Mouse (Mus musculus): ENCODE results near the gene Zfp541. TPM values are rescaled to one million over a fixed set of nuclear protein-coding genes. Genes with fewer than 3 reads are reported as not detected.
A peak's percentile ranks its signal among the peaks of the same experiment; 100 is the strongest.

Gene Zfp541
- total RNA-seq, 2 experiments from 2014 or later, result not detected

DNA sequence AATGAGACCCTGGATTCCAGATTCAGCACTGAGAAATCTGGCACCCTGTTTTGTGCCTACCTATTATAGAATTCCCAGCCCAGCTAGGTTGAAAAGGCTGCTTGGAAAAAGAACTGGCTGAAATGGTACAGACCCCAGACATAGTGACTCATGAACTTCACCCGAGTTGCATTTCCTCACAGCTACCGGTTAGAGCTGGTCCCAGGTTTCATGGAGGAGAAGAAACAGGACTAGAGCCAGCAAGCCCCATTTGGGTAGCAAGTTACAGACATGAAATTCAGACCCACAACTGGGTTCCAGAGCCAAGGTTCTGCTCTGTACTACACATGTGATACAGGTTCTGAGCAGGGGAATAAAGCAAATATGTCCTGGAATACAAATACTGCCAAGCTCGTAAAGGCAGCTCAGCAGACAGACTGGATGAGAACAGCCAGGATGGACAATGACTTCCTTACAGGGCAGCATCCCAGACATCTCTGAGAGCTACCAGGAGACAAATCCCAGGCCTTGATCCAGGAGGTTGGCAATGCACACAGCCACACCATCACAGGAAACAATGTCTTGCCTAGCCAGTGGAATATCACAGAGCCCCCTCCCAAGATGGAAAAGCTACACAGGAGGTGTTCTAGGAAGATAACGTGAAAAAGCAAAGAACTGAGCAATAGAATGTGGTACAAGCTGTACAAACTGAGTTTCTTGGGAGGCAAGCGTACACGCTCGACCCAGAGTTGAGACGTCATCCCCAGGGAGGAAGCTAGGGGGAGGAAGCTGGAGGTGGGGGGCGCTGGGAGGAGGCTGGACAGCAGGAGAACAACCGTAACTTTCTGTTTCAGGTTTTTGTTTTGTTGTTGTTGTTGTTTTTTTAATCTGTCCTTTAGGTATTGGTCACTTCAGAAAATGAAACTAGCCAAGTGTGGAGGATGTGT is 18.5 kb upstream of the Zfp541 start:
- no peak for ATAC-seq (replicated peaks; ENCODE audit: low FRiP score, poor library complexity, severe bottlenecking)

DNA sequence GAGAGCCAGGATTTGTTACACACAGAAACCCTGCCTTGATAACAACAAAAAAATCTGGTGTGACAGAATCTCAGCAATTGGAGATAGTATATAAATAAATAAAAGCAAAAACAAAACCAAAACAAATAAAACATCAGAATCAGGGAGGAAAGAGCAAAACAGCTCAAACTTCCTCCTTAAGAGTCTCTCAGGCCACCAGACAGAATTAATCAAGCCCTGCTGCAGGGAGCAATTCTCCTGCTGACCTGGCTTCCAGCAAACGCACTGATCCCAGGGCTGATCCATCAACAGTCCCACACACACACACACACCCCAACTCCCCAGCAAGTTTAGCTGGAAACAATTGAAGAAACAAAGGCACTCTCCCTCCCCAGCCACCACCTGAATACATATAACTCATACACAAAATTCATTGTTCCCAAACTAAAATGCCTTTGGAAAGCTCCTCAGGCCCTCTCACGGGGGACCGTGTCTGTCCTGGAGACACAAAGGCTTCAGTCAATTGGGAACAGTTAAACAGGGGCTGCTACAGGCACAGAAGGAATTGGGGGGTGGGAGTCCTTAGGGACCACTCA is 17.7 kb upstream of the Zfp541 start:
- ATAC-seq (replicated peaks; ENCODE audit: low FRiP score, poor library complexity, severe bottlenecking), result no peak

DNA sequence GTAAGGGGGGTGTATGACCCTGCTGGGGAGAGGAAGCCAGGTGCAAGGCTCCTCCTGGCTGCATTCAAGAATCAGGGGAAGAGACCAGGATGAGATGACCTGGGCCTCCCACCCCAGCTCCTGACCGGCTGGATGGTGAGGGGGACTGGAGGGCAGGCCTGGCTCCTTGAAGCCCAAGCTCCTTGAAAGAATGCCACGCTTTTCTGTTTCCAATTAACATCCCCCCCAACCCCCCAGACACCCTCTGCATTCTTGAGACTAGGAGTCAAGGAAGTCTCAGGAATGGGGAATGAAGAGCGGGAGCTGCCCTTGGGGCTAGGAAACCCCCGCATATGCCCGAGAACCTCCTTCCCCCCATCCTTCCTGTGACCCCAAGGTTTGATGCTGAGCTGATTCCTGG is 17.1 kb upstream of the Zfp541 start:
- no peak for ATAC-seq (replicated peaks; ENCODE audit: low FRiP score, poor library complexity, severe bottlenecking)

DNA sequence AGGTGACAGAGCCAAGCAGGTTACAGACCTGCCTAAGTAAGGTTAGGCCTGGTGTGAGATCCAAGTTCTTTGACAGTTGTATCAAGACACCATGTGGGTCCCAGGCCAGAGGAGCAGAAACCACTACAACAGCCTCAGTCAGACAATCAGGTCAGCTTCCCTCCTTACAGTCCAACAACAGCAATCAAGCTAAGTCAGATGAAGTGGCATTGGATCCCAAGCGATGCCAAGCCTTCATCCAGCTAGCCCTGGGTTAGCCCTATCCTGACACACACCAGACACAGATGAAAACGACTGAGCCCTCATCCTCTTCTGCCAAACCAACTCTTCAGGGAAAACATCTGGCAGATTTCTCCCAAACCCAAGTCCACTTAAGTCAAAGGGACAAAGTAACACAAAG is 16.1 kb upstream of the Zfp541 start:
- ATAC-seq (replicated peaks; ENCODE audit: low FRiP score, poor library complexity, severe bottlenecking), result no peak

DNA sequence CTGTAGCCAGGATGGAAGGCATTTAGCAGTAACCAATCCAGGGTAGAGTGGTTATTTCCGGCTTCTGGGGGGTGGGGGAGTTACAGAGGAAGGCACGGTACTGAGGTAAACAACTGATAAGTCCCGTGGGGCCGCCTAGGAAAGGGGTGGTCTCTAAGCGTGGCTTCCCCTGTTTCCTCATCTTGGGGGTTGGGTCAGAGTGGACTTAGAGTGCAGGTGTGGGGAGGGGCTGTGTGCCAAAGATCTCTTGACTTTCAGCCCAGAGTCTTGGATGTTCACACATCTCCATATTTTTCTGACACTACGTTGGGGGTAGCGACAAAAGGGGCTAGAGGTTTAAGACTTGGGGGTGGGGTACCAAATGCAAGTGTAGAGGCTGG is 15.5 kb upstream of the Zfp541 start:
- ATAC-seq (replicated peaks; ENCODE audit: low FRiP score, poor library complexity, severe bottlenecking), result no peak

DNA sequence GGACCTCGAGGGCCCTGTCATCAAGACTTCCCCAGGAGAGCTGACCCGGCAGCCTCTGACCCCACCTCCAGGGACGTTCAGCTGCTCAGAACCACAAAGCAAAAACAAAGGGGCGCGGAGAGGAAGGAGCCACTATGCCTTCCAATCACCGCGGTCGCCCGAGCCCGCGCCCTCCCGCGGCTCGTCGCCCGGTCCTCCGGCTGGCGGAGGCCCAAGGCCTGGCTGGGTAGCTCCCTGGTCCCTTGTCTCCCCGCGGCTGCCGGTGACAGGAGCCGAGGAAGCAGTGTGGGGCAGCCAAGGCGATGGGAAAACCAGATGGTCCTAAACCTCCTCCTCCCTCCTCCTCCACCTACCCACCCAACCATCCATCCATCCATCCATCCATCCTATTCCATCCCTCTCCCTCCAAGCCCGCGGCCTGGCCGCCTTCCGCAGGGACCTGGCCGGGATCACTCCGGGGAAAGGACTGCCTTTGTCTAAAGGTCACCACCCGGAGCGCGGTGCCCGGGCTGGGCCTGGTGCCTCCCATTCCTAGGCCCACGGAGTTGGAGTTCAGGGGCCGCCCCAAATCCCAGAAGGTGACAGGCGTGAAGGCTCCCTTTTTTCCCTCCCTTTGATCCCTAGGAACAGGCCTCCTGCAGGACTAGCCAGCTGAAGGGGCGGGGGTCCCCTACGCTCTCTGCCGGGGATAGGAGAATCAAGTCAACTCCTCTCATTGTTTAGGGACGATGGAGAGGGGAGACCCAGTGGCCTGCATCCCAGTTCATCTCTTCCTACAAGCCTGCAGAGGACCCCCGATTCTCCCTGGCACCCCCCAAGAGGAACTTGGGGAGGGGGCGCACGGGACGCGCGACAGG is 14.9 kb upstream of the Zfp541 start:
- peak; percentile 12 for ATAC-seq (replicated peaks; ENCODE audit: low FRiP score, poor library complexity, severe bottlenecking)

DNA sequence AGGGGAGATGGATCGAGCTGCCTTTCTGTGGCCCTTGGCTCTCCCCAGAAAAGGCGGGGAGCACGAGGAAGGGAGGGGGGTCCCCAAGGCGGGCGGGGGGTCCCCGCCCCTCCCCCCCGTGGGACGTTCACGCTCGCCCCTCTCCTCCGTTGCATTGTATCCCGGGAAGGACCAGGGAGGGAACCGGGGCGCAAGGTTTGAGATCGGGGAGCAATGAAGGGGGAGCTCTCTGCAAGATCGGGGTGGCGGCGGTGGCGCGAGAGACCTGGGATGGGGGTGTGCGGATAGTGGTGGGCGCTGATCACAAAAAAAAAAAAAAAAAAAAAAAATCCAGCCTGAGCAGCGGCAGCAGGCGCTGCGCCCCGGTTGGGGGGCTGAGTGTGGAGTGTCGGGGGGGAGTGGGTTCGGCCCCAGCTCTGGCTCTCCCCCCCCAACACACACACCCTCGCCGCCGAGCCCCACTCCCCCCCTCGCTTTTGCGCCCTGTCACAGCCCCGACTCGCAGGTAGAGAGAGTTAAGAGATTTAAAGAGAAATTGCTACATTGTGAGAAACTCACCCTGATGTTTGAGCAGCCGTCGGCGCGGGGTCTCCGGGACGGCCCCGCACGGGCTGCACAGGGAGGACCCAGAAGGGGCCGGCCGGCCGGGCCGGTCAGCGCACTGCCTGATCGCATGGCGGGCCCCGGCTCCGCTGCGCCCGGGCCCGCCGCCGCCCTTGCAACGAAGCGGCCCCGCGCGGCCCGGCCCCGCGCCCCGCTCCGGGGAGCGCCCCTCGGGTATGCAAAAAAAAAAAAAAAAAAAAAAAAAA is 14.1 kb upstream of the Zfp541 start, which contains the start of gene Bicra:
Gene Bicra (minus strand): TSS at position 584 of the 809 bp plus-strand sequence.
- no peak for ATAC-seq (replicated peaks; ENCODE audit: low FRiP score, poor library complexity, severe bottlenecking)

DNA sequence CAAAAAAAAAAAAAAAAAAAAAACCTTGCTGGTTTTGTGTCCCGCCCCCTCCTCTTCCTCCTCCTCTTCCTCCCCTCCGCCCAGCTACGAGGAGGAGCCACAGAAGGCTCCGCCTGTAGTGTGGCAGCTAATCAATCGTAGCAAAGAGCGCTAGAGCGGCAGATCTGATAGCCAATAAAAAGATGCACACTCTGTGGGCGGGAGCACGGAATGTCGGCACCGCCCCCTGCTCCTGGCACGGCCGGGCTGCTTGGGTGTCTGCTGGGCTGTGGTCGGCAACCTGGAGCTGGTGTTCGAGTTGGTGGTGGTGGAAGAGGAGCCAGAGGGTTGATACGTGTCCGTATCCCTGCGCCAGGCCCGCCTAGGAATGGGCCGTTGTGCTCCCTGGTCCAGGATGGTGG is 13.4 kb upstream of the Zfp541 start:
- ATAC-seq (replicated peaks; ENCODE audit: low FRiP score, poor library complexity, severe bottlenecking), result peak; percentile 80

DNA sequence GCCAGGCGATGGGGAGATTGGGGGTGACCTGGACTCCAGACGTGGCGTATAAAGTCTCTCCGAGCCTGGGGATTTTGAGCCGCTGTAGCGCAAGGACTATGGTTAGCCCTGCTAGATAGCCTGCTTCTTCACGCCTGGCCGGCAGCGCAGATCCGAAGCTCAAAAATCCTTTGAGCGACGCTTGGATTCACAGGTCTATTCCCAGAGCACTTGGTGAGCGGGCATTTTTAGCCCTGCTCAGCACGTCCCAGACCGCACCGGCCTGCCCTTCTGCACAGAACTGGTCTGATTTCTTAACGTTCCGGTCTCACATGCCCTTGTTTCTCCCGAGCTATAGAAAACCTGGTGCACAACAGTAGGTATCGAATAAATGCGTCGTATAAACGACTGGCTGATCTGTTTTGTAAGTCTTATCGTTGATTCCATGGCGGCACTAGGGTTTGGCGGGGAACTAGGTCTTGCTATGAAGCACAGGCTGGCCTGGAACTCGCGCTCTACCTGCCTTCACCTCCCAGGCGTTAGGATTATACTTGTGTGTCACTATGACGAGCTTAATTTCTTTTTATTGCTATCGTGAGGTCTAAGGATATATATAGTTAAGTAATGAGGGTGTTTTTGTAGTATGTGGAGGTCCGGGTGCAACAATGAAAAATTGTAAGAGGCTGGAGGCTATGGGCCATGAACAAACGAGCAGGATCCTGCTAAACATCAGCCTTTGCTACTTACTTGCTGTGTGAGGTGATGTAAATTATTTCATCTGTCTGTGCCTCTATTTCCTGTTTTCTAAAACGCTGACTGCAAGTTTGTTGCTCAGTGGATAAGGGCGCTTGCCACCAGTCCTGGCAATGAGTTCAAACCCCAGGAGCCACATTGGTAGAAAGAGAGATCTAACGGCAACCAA is 12.7 kb upstream of the Zfp541 start:
- peak; percentile 13 for ATAC-seq (replicated peaks; ENCODE audit: low FRiP score, poor library complexity, severe bottlenecking)

DNA sequence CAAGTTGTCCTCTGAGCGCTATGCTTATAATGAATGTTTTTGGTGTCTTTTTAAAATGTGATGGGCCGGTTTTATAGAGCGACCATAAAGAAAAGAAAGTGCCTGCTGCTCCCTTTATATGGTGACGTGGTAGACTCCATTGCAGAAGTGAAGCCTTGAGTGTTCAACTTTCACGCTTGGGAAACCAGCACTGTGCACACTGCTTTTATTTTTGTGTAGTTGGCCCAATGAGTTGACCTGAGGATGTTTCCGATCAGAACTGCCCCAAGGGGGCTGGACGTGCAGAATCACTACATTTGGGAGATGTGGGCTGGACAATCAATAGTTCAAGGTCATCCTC is 12.1 kb upstream of the Zfp541 start:
- no peak for ATAC-seq (replicated peaks; ENCODE audit: low FRiP score, poor library complexity, severe bottlenecking)

DNA sequence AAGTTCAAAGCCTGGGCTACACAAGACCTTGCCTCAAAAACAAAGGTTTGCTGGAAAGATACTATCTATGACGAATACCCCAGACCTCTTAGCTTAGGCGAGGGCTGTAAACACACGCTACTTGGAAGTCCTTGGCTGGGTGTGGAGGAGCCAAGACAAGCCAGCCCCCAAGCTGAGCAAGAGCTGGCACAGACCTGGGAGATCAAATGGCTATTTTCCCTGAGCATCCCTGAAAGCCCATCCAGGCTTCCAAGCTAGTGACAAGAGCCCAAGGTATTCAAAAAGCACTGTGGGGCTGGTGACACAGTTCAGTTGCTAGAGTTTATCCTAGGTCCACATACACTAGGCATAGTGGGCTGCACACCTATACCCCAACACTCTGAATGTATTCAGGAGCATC is 11.0 kb upstream of the Zfp541 start:
- ATAC-seq (replicated peaks; ENCODE audit: low FRiP score, poor library complexity, severe bottlenecking), result no peak

DNA sequence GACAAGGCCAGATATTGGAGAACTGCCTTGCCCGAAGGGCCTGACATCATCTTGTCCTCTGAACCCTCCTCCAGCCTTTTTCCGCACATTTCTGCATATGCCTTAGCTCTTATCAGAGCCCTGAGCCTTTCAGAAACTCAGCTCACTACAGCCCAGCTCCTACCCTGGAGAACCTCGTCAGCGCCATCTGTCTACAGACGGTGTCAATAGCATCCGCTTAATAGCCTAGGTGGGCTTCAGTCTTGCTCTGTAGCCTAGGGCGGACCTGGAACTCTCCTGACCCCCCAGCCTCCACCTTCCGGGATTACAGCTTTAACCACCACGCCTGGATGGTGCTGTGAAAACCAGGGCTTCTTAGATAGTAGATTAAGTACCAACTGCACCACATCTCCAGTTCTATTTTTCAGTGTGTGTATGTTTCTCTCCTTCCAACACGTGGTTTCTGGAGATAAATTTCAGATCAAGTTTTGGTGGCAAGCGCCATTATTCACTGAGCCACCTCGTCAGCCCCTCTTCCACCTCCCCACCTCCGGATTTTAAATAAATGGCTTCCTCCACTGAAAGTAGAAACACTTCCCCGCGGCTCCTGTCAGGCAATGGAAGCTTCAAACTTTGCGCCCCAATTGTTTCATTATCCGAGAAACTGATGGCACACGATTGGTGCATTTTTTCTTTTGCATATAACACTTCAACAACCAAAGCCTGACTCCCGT is 9.6 kb upstream of the Zfp541 start:
- ATAC-seq (replicated peaks; ENCODE audit: low FRiP score, poor library complexity, severe bottlenecking), result peak; percentile 60

DNA sequence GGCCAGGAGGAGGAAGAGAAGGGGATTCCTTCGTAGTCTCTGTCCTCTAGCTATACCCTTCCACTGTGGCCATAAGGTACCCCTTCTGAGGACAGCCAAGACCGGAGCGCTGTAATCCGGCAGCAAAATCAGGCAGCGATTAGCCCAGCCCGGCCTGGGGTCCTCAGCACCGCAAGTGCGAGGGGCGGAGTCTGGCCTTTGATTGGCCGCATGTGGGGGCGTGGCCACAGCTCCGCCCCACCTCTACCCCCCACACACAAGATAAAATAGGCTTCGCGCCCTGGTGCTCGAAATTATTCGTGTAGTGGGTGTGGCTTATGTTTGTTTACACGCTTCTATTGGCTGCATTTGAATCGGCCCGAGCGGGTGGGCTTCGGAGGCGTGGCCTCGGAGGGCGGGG is 8.9 kb upstream of the Zfp541 start:
- ATAC-seq (replicated peaks; ENCODE audit: low FRiP score, poor library complexity, severe bottlenecking), result peak; percentile 76

DNA sequence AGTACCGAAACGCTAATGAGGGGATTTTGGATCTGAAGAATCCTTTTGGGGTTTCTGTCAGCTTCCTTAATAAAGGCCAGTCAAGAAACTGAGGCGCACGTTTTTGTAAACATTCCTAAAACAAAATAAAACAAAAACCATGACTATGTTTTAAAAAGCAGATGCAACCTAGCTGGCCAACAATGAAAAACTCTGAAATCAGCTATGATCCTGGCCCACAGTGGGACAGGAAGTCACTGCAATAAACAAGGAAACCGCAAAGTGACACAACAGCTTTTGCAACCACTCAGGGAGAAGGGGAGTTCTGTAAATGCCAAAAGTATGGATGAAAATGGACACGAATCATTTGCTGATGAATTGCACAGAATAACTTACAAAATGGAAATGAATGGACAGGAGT is 8.5 kb upstream of the Zfp541 start:
- ATAC-seq (replicated peaks; ENCODE audit: low FRiP score, poor library complexity, severe bottlenecking), result no peak

DNA sequence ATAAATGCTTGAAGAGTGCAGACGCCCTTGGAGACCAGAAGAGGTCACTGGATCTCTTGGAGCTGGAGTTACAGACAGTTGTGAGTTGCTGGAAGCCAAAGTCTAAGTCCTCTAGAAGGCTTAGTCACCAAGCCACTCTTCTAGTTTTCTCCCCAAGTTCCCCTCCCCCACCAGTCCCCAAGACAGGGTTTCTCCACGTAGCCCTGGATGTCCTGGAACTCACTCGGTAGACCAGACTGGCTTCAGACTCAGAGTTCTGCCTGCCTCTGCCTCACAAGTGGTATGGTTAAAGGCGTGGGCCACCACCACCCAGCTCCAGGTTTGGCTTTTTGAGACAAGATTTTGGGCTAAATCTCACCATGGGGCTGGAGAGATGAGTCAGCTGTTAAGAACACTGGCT is 6.6 kb upstream of the Zfp541 start:
- ATAC-seq (replicated peaks; ENCODE audit: low FRiP score, poor library complexity, severe bottlenecking), result no peak

DNA sequence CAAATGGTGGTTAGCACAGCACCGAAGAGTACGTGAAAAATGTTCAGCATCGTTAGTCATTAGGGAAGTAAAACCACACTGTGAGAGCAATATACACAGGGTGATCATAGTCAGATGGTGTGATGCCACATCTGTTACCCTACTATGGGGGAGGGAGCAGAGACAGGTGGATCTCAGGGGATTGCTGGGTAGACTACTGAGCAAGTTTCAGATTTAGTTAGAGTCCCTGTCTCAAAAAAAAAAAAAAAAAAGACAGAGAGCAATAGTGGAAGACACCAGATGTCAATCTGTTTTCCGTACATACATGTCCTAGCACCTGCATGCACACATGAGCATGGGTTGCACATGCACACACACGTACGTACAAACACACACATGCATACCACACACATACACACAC is 5.9 kb upstream of the Zfp541 start:
- ATAC-seq (replicated peaks; ENCODE audit: low FRiP score, poor library complexity, severe bottlenecking), result no peak

DNA sequence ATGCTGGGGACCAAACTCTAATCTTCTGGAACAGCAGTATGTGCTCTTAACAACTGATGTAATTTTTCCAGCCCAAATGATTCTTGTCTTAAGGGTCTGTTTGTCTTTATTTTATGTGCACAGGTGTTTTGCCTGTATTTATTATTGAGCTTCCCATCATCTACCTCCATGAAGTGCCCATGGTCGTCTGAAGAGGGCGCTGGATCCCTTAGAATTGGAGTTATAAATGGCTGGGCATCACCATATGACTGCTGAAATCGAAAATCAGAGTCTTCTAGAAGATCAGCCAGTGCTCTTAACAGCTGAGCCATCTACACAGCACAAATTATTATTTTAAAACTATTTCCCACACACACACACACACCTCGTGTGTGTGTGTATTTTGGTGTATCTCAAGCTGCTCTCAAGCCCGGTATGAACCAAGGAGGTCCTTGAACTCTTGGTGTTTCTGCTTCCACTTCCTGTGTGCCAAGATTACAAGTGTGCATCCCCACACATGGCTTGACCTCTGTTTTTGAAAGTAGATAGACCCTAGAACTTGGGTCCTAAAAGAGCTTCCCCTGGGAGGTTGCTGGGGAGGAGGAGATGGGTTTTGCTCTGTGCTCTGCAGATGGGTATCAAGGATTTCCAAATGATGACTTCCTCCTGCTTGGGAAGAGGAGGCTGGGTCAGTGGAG is 5.0 kb upstream of the Zfp541 start:
- ATAC-seq (replicated peaks; ENCODE audit: low FRiP score, poor library complexity, severe bottlenecking), result no peak

DNA sequence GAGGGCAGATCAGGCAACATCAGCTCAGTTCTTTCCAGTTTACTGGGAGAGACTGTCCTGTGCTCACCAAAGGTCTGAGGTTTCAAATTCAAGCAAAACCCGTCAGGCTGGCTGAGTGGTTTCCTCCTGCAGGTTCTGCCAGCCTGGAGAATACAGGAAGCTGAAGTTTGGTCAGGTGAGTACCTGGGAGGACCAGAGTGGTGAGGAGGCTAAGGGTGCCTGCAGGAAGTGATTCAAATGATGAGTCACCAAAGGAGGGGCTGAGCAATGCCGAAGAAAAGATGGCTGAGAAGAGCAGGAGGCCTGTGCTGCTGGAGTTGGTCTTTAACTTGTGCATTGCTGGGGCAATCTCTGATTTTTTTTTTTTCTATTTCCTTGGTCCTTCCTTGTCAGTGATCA is 4.5 kb upstream of the Zfp541 start:
- no peak for ATAC-seq (replicated peaks; ENCODE audit: low FRiP score, poor library complexity, severe bottlenecking)

All from erythroblast, adult 5-6 weeks (primary cell).